ENCODE assay signal across 7 mouse cellular contexts in the genomic region with DNA sequence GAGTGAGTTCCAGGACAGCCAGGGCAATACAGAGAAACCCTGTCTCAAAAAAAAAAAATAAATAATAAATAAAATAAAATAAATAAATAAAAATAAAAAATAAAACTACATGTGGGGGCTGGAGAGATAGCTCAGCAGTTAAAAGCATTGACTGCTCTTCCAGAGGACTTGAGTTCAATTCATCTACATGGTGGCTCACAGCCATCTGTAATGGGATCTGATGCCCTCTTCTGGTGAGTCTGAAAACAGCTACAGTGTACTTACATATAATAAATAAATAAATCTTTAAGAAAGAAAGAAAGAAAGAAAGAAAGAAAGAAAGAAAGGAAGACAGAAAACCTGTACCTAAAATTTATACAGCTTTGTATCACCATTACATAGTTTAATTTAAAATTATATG. TPM values are rescaled to one million over a fixed set of nuclear protein-coding genes. Genes with fewer than 3 reads are reported as not detected.
A peak's percentile ranks its signal among the peaks of the same experiment; 100 is the strongest.
DNase-seq lines count a peak whose midpoint lies in the region; ATAC-seq and TF ChIP-seq lines count a peak whose summit lies in the region.
"Not testable (repeated sequence)": the region's sequence is repeated elsewhere in the genome, so short reads cannot be mapped to it uniquely, and the experiment has no call there.

No protein-coding gene starts in this region.

- intact Hi-C loops in gastrocnemius, adult 2 months (cut with DNase I), result loop anchor here (10.0 kb wide), 2 partner anchors 273 to 463 kb away; a partner anchor contains a TSS

- not testable (repeated sequence) for TF ChIP-seq EP300 in lung, postnatal 0 days (IDR thresholded peaks at IDR 0.05)

- DNase-seq in CD8-positive naive resting alpha-beta T cell, adult 2 months (ENCODE audit: low read depth in 2 of 2, low spot score in 2 of 2), result peak; percentile 13 to 37
- peak; percentile 23 for DNase-seq in cerebellum, adult 11-12 months
- DNase-seq in gastrocnemius, adult 2 months; lung, postnatal 0 days (ENCODE audit: low spot score): not testable (repeated sequence)
- DNase-seq in kidney, adult 2 months, result peak; percentile 51
- DNase-seq in layer of hippocampus, adult 11-12 months (ENCODE audit: low spot score), result peak; percentile 44
- peak; percentile 27 for DNase-seq in splenic B cell, adult 2 months (ENCODE audit: low read depth, low spot score)

- TF ChIP-seq POLR2A in kidney, adult 2 months (IDR thresholded peaks at IDR 0.05; ENCODE audit: low read depth, low read length), result not testable (repeated sequence)

- H3K4me3 ChIP-seq in gastrocnemius, adult 2 months; kidney, adult 2 months (ENCODE audit: insufficient read depth, low read depth, low read length); lung, postnatal 0 days (ENCODE audit: low read depth, low read length): not testable (repeated sequence)

- H3K9me3 ChIP-seq in lung, postnatal 0 days (ENCODE audit: low read length), result not testable (repeated sequence)

- not testable (repeated sequence) for H3K4me1 ChIP-seq in kidney, adult 2 months (ENCODE audit: control insufficient read depth, insufficient read depth, low read length); lung, postnatal 0 days (ENCODE audit: insufficient read depth, low read depth, low read length)

- not testable (repeated sequence) for H3K9ac ChIP-seq in lung, postnatal 0 days (replicated peaks; ENCODE audit: low read depth)

- not testable (repeated sequence) for H3K27ac ChIP-seq in gastrocnemius, adult 2 months; kidney, adult 2 months (ENCODE audit: insufficient read depth, low read depth, low read length); lung, postnatal 0 days (ENCODE audit: low read length)

- not testable (repeated sequence) for H3K27me3 ChIP-seq in kidney, adult 2 months (replicated peaks; ENCODE audit: control insufficient read depth, insufficient read depth, low read length); lung, postnatal 0 days (replicated peaks; ENCODE audit: insufficient read depth, low read length); splenic B cell, adult 2 months (ENCODE audit: control insufficient read depth, insufficient read depth, low read length, poor library complexity, severe bottlenecking)

- TF ChIP-seq CTCF in gastrocnemius, adult 2 months (IDR thresholded peaks at IDR 0.05), result peak; percentile 56
- not testable (repeated sequence) for TF ChIP-seq CTCF in kidney, adult 2 months (conservative IDR thresholded peaks at IDR 0.05; ENCODE audit: insufficient read depth, insufficient read length, low read depth, low read length)
- TF ChIP-seq CTCF in lung, postnatal 0 days (IDR thresholded peaks at IDR 0.05), result peak; percentile 49

- not testable (repeated sequence) for H3K4me2 ChIP-seq in lung, postnatal 0 days (replicated peaks; ENCODE audit: low read depth, low read length)

- ATAC-seq in lung, postnatal 0 days, result not testable (repeated sequence)

- H3K36me3 ChIP-seq in kidney, adult 2 months (ENCODE audit: control insufficient read depth, insufficient read depth, low read length); lung, postnatal 0 days (ENCODE audit: insufficient read depth, low read length); splenic B cell, adult 2 months (ENCODE audit: control insufficient read depth, insufficient read depth, low read length, poor library complexity, severe bottlenecking): not testable (repeated sequence)

RNA-seq across cellular contexts. Expression of a gene that starts 4.1 kb away (rescaled TPM):
- 1 to 10 TPM; 6.0 to 6.9 TPM for total RNA-seq in gastrocnemius, adult 2 months (2021)
- 16.0 and 26.5 TPM in 2 replicates for polyA plus RNA-seq in kidney, adult 2 months (2012; rRNA removed)
- polyA plus RNA-seq in lung, postnatal 0 days (2015; fragmentation: Nextera tagmentation; extraction: Ambion mirVana), result 22.0 and 29.2 TPM in 2 replicates

RNA-seq across cellular contexts. Expression of a gene that starts 53.5 kb away (rescaled TPM):
- 10 to 100 TPM in 1 of 2 experiments, 1 to 10 TPM in 1; 9.8 to 11.1 TPM for total RNA-seq in gastrocnemius, adult 2 months (2021)
- 14.1 and 14.6 TPM in 2 replicates for polyA plus RNA-seq in kidney, adult 2 months (2012; rRNA removed)
- polyA plus RNA-seq in lung, postnatal 0 days (2015; fragmentation: Nextera tagmentation; extraction: Ambion mirVana), result 16.8 and 19.3 TPM in 2 replicates

RNA-seq across cellular contexts. Expression of a gene that starts 53.6 kb away (rescaled TPM):
- 10 to 100 TPM; 13.1 to 14.9 TPM for total RNA-seq in gastrocnemius, adult 2 months (2021)
- 17.6 and 18.8 TPM in 2 replicates for polyA plus RNA-seq in kidney, adult 2 months (2012; rRNA removed)
- polyA plus RNA-seq in lung, postnatal 0 days (2015; fragmentation: Nextera tagmentation; extraction: Ambion mirVana), result 21.9 and 23.8 TPM in 2 replicates
